Mouse (Mus musculus) embryonic facial prominence, embryonic 14.5 days (tissue): Measurements from ENCODE around the gene Aldh16a1. TPM values are rescaled to one million over a fixed set of nuclear protein-coding genes. Genes with fewer than 3 reads are reported as not detected.
A peak's percentile ranks its signal among the peaks of the same experiment; 100 is the strongest.
"Not testable (repeated sequence)": the region's sequence is repeated elsewhere in the genome, so short reads cannot be mapped to it uniquely, and the experiment has no call there.

Experiments
- ATAC-seq: fragments of 200-750 bp; cut with Nextera tagmentation; 2 replicates; pipeline ENCODE4 v1.8.0; 2017; ENCODE audit warnings: low read depth, moderate number of reproducible peaks, moderate TSS enrichment
- DNase-seq: peaks from one replicate; pipeline ENCODE4 v3.0.0-alpha.2; 2015; ENCODE audit warnings: low spot score
- H3K27ac ChIP-seq: fragments of 300-500 bp; sonication (generic); replicated peaks from 2 replicates; pipeline ENCODE4 v1.5.1; 2014; ENCODE audit warnings: low read depth, mild to moderate bottlenecking, low read length, moderate library complexity
- H3K27me3 ChIP-seq: fragments of 300-500 bp; sonication (generic); replicated peaks from 2 replicates; pipeline ENCODE4 v1.6.1; 2014; ENCODE audit warnings: low read length; ENCODE audit not compliant: control insufficient read depth, insufficient read depth
- H3K36me3 ChIP-seq: fragments of 300-500 bp; sonication (generic); 2 replicates; pipeline ENCODE4 v1.6.1; 2014; ENCODE audit warnings: low read length, mixed read lengths; ENCODE audit not compliant: control insufficient read depth, insufficient read depth
- H3K4me1 ChIP-seq: fragments of 300-500 bp; sonication (generic); 2 replicates; pipeline ENCODE4 v1.6.1; 2014; ENCODE audit warnings: antibody characterized with exemption, low read length; ENCODE audit not compliant: control insufficient read depth, insufficient read depth
- H3K4me2 ChIP-seq: fragments of 300-500 bp; sonication (generic); 2 replicates; pipeline ENCODE4 v1.6.1; 2014; ENCODE audit warnings: low read depth, mild to moderate bottlenecking, low read length, moderate library complexity, mixed read lengths
- H3K4me3 ChIP-seq: fragments of 300-500 bp; sonication (generic); 2 replicates; pipeline ENCODE4 v1.5.1; 2014; ENCODE audit warnings: low read depth, mild to moderate bottlenecking, low read length
- H3K9ac ChIP-seq: fragments of 300-500 bp; sonication (generic); 2 replicates; pipeline ENCODE4 v1.6.1; 2014; ENCODE audit warnings: low read depth, mild to moderate bottlenecking, low read length, moderate library complexity, mixed read lengths
- H3K9me3 ChIP-seq: fragments of 300-500 bp; sonication (generic); 2 replicates; pipeline ENCODE4 v1.6.1; 2016; ENCODE audit warnings: low read length; ENCODE audit not compliant: control insufficient read depth
- WGBS: fragments of 180-500 bp; shearing (Covaris S2); extraction: QIAGEN DNeasy Blood & Tissue Kit; methylation state at CpG from one replicate; pipeline ENCODE4 v1.1.7; 2014; 5-methylcytosine and 5-hydroxymethylcytosine counted together
- polyA plus RNA-seq: library from polyadenylated mRNA; unstranded; fragments of >200 nt; fragmentation: Nextera tagmentation; extraction: Ambion mirVana; gene quantifications from 2 replicates; pipeline ENCODE4 v1.2.1, GENCODE M21; 2014

The Aldh16a1 gene
- polyA plus RNA-seq, 1 experiment from 2014 or later: 39.4 TPM

DNA sequence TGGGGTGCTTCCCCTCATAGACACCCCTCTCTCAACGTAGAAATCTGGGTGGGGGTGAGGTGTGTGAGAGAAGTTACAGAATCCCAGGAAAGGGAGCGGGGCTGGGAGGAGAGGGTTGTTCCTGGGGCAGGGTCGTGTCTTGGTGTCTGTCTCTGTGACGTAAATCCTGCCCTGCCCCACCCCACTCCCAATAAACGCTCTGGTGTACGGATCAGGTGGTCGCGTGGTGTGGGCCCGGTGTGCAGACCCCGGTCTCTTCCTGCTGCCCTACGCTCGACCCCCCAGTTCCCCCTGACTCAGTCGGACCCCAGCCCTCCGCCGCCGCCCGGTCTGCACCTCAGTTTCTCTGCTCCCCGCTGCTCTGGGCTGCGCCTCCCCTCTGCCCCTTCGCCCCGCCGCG, 21.5 kb upstream of the Aldh16a1 start:
- Histone ChIP-seq H3K27me3 (peaks cover 71% of the 10 kb centered on the region), H3K4me2 (peak overlapping the region; percentile 42), H3K27ac (no peak overlapping the region), H3K36me3 (no peaks in the 10 kb centered on the region), H3K4me3 (peak overlapping the region; percentile 13), H3K9ac (peak overlapping the region; percentile 40; the same call in 1 of the 2 replicates), H3K4me1 (no peaks in the 10 kb centered on the region), H3K9me3 (no peaks in the 10 kb centered on the region)
- no peak for DNase-seq
- no peak for ATAC-seq
- WGBS: 2% methylated on average over 20 of the region's 23 CpGs

DNA sequence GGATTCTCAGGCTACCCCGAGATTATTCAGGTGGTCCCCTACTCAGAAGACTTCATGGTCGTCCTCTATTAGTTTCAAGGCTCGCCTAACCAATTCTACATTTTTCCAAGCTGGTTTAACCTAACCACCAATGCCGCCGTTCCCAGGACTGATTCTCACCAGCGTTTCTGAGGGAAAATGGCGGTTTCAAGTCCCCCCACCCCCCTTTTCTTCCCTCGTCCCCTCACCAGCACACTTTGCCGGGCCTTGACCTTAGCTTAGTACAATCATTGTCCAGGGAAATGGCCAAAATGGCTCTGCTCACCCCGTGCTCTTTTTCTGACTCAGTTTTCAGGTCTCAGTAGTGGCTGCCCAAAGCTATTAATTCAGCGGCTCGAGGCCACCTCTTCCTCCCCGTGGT, 21.0 kb upstream of the Aldh16a1 start:
- Histone ChIP-seq H3K27ac (no peak overlapping the region), H3K9me3 (peaks cover under 1% of the 10 kb centered on the region; the same call in 1 of the 2 replicates), H3K36me3 (no peaks in the 10 kb centered on the region), H3K4me1 (no peaks in the 10 kb centered on the region), H3K4me3 (no peak overlapping the region), H3K27me3 (peaks cover 66% of the 10 kb centered on the region), H3K4me2 (no peak overlapping the region), H3K9ac (no peak overlapping the region)
- no peak for ATAC-seq
- no peak for DNase-seq
- under 1% methylated on average over 13 of the region's 13 CpGs for WGBS

- peaks cover 63% of the 10 kb centered on the region for H3K27me3 ChIP-seq
- peak overlapping the region; percentile 4; the same call in 1 of the 2 replicates for H3K4me3 ChIP-seq
- peaks cover 7% of the 10 kb centered on the region for H3K9me3 ChIP-seq
- no peak overlapping the region for H3K9ac ChIP-seq
- H3K27ac ChIP-seq: no peak overlapping the region
- WGBS: 4% methylated on average over 25 of the region's 29 CpGs
- ATAC-seq (peak; percentile 35), DNase-seq (no peak)
- peak overlapping the region; percentile 28 for H3K4me2 ChIP-seq
- H3K36me3 ChIP-seq: no peaks in the 10 kb centered on the region
- H3K4me1 ChIP-seq: no peaks in the 10 kb centered on the region
Measured at GRCm38 (mm10) chr7:45174567-45175280, 20.3 kb upstream of the Aldh16a1 start.

GRCm38 (mm10) chr7:45173772-45174171, 19.4 kb upstream of the Aldh16a1 start:
- Histone ChIP-seq H3K27me3 (peaks cover 63% of the 10 kb centered on the region), H3K9me3 (peaks cover 17% of the 10 kb centered on the region)
- H3K36me3 ChIP-seq, H3K9ac ChIP-seq, DNase-seq, ATAC-seq, H3K4me1 ChIP-seq, H3K27ac ChIP-seq, H3K4me2 ChIP-seq, H3K4me3 ChIP-seq: not testable (repeated sequence)
- WGBS: 73% methylated on average over 1 of the region's 1 CpGs

GRCm38 (mm10) chr7:45172974-45173373, 18.6 kb upstream of the Aldh16a1 start:
- no peak overlapping the region for H3K4me3 ChIP-seq
- no peak overlapping the region for H3K9ac ChIP-seq
- H3K27ac ChIP-seq: no peak overlapping the region
- ATAC-seq (no peak), DNase-seq (no peak)
- WGBS: 55% methylated on average over 7 of the region's 7 CpGs
- H3K36me3 ChIP-seq: no peaks in the 10 kb centered on the region
- H3K9me3 ChIP-seq: peaks cover 17% of the 10 kb centered on the region
- H3K4me2 ChIP-seq: no peak overlapping the region
- H3K4me1 ChIP-seq: no peaks in the 10 kb centered on the region
- peaks cover 63% of the 10 kb centered on the region for H3K27me3 ChIP-seq

GRCm38 (mm10) chr7:45169495-45169894, 15.1 kb upstream of the Aldh16a1 start:
- WGBS: 94% methylated on average over 3 of the region's 3 CpGs
- no peak overlapping the region for H3K27ac ChIP-seq
- DNase-seq: no peak

GRCm38 (mm10) chr7:45168656-45169055, 14.3 kb upstream of the Aldh16a1 start:
- Histone ChIP-seq H3K27me3 (peaks cover 65% of the 10 kb centered on the region), H3K9me3 (peaks cover 17% of the 10 kb centered on the region)

More at GRCm38 (mm10) chr7:45169495-45169894, 15.1 kb upstream of the Aldh16a1 start:
- Histone ChIP-seq H3K9me3 (peaks cover 17% of the 10 kb centered on the region), H3K4me3 (no peak overlapping the region), H3K9ac (no peak overlapping the region), H3K36me3 (no peaks in the 10 kb centered on the region), H3K27me3 (peaks cover 63% of the 10 kb centered on the region), H3K4me1 (no peaks in the 10 kb centered on the region), H3K4me2 (no peak overlapping the region)
- ATAC-seq: no peak

GRCm38 (mm10) chr7:45167761-45168445, 13.5 kb upstream of the Aldh16a1 start:
- 2% methylated on average over 19 of the region's 19 CpGs for WGBS
- DNase-seq (no peak), ATAC-seq (no peak)
- H3K27me3 ChIP-seq: peaks cover 72% of the 10 kb centered on the region
- no peaks in the 10 kb centered on the region for H3K4me1 ChIP-seq
- peaks cover 17% of the 10 kb centered on the region for H3K9me3 ChIP-seq
- H3K27ac ChIP-seq: no peak overlapping the region
- H3K36me3 ChIP-seq: no peaks in the 10 kb centered on the region
- no peak overlapping the region for H3K4me2 ChIP-seq
- H3K4me3 ChIP-seq: no peak overlapping the region
- H3K9ac ChIP-seq: no peak overlapping the region

More at GRCm38 (mm10) chr7:45168656-45169055, 14.3 kb upstream of the Aldh16a1 start:
- no peaks in the 10 kb centered on the region for H3K36me3 ChIP-seq
- 5% methylated on average over 22 of the region's 24 CpGs for WGBS
- no peak overlapping the region for H3K9ac ChIP-seq
- DNase-seq (no peak), ATAC-seq (no peak)
- H3K27ac ChIP-seq: no peak overlapping the region
- H3K4me3 ChIP-seq: peak overlapping the region; percentile 1; the same call in 1 of the 2 replicates
- no peak overlapping the region for H3K4me2 ChIP-seq
- no peaks in the 10 kb centered on the region for H3K4me1 ChIP-seq
